Mouse (Mus musculus): ENCODE data around the gene Morn5. TPM values are rescaled to one million over a fixed set of nuclear protein-coding genes. Genes with fewer than 3 reads are reported as not detected.

Gene Morn5
- polyA plus RNA-seq (2012; rRNA removed; ENCODE audit: low replicate concordance) = 1.1 TPM in 1 of 2 replicates, not detected in the other

DNA sequence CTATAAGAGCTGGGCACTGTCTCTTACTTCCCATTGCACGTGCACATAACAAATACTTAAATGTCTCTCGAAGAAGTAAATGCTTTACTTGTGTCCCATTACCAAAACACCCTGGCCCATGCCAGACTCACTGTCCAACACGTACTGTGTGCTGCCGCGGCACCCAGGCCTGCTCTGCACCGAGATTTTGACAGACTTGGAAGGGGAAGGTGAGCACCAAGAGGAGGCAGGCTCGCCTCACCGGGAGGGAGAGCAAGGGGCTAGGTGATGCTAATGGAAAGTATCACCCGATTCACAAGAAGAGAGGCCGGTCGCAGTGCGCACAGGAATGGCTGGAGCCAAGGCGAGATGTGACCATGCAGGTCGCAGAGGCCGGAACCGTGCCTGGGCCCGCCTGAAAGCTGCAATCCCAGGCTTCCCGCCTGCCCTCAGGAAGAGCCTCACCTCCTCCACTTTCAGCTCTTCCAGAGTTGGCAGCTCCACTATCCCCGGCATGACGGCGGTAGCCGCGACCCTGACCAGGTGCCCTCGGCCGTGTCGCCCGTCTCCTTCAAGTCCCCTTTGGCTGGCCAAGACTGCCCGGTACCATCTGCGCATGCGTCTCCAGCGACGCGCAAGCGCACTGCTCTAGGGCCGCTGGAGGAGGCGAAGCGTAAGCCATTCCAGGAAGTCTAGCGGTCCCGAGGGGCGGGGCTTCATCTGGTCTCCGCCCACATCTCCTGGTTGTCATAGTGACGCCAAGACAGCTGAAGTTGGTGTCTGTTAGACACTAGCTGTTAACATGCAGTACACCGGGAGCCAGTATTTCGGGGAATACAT is at the start of gene Morn5, which contains the start of gene Ndufa8:
Gene Morn5, plus strand, starts transcription at position 711 of the 819 bp plus-strand sequence.
Gene Ndufa8, minus strand, starts transcription at position 659 of the 819 bp plus-strand sequence.

DNA sequence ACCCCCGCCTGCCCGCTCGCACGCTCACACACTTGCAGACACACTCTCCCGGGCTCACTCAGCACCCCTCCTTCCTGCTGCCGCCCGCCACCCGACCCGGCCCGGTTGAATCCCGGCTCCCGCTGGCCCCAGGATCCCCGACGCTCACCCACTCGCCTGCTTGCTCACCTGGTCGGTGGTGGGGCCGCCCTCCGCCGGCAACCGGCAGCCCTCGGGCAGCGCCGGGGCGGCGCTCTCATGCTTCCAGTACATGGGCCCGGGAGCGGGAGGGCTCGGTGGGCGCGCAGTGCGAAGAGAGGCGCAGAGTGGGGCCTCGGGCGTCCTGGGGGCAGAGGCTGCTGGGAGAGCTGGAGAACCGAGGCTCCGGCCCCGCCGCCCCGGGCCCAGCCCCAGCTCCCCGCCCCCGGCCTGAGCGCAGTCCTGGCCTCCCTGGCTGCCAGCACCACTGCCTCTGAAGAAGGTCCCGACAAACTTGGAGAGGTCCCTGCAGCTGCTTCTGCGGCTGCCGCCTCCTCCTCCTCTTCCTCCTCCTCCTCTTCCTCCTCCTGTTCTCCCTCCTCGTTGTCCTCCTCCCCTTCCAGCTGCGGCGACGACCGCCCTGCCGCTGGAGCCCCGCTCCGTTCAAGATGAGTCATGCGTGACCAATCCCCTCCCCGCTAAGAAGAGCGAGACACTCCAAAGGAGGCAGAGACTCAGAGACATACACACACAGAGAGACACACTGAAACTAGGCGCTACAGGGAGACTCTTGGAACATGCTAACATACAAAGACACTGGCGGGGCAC is 55.9 kb downstream of the Morn5 start, which contains the start of gene Lhx6:
Gene Lhx6, minus strand, starts transcription at position 453 of the 786 bp plus-strand sequence.

Other genes starting within 250 kb of the Morn5 start
- gene Ttll11, start 69.5 kb upstream of the Morn5 start, polyA plus RNA-seq (2012; rRNA removed; ENCODE audit: low replicate concordance) = 0.92 and 1.2 TPM in 2 replicates
- 111 and 169 TPM in 2 replicates for gene Ndufa8, start 52 bp upstream of the Morn5 start, polyA plus RNA-seq (2012; rRNA removed; ENCODE audit: low replicate concordance)
- gene Lhx6, start 56.0 kb downstream of the Morn5 start, polyA plus RNA-seq (2012; rRNA removed; ENCODE audit: low replicate concordance) = 4.7 and 10.7 TPM in 2 replicates
- 66.3 and 75.1 TPM in 2 replicates for gene Mrrf, start 86.9 kb downstream of the Morn5 start, polyA plus RNA-seq (2012; rRNA removed; ENCODE audit: low replicate concordance)
- 19.3 and 21.7 TPM in 2 replicates for gene Rbm18, start 87.3 kb downstream of the Morn5 start, polyA plus RNA-seq (2012; rRNA removed; ENCODE audit: low replicate concordance)
- gene Ptgs1, start 181.0 kb downstream of the Morn5 start, polyA plus RNA-seq (2012; rRNA removed; ENCODE audit: low replicate concordance) = 27.4 and 27.5 TPM in 2 replicates